Mouse (Mus musculus): Measurements from ENCODE around the gene Rxfp4. TPM values are rescaled to one million over a fixed set of nuclear protein-coding genes. Genes with fewer than 3 reads are reported as not detected.

The Rxfp4 gene
- polyA plus RNA-seq, 1 experiment from 2014 or later = not detected

- 54% methylated on average over 6 of the region's 6 CpGs for WGBS
- no peak for ATAC-seq (ENCODE audit: low FRiP score, low TSS enrichment)
- H3K9me3 ChIP-seq (ENCODE audit: low read length) = no peaks in the 10 kb centered on the region
- no peak overlapping the region for H3K9ac ChIP-seq (replicated peaks; ENCODE audit: low read length)
- no peak overlapping the region for H3K27ac ChIP-seq (ENCODE audit: low read length)
- H3K36me3 ChIP-seq (ENCODE audit: insufficient read depth, low read length) = peaks cover 68% of the 10 kb centered on the region
- no peak overlapping the region for H3K4me3 ChIP-seq (ENCODE audit: low read length)
- no peaks in the 10 kb centered on the region for H3K27me3 ChIP-seq (ENCODE audit: insufficient read depth, low read length)
- H3K4me1 ChIP-seq (ENCODE audit: insufficient read depth, low read length) = no peaks in the 10 kb centered on the region
- H3K4me2 ChIP-seq (replicated peaks; ENCODE audit: low read depth, low read length) = no peak overlapping the region
Observed at GRCm38 (mm10) chr3:88646426-88646995, 6.4 kb downstream of the Rxfp4 start.

- Histone ChIP-seq H3K27me3 (ENCODE audit: insufficient read depth, low read length) (no peaks in the 10 kb centered on the region), H3K36me3 (ENCODE audit: insufficient read depth, low read length) (peaks cover 72% of the 10 kb centered on the region), H3K27ac (ENCODE audit: low read length) (no peak overlapping the region), H3K4me3 (ENCODE audit: low read length) (no peak overlapping the region), H3K4me2 (replicated peaks; ENCODE audit: low read depth, low read length) (no peak overlapping the region), H3K4me1 (ENCODE audit: insufficient read depth, low read length) (no peaks in the 10 kb centered on the region), H3K9me3 (ENCODE audit: low read length) (no peaks in the 10 kb centered on the region), H3K9ac (replicated peaks; ENCODE audit: low read length) (no peak overlapping the region)
- no peak for ATAC-seq (ENCODE audit: low FRiP score, low TSS enrichment)
- WGBS = 76% methylated on average over 12 of the region's 12 CpGs
Observed at GRCm38 (mm10) chr3:88645937-88646336, 7.0 kb downstream of the Rxfp4 start.

DNA sequence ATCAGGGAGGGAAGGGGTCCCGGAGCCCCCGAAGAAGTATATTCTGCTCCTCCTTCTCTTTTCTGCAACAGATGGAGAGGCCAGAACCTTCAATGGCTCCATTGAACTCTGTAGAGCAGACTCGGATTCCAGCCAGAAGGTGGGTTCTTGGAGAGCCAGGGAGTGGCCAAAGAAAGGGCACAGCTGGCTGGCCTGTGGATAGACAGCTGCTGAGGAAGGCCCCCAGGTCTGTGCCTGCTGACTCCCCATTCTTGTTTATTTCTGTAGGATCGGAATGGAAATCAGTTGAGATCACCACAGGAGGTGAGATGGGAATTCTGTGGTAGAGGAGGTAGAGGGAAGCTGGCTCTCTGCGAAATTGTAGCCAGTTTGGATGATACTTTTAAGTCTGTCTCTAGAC is 9.9 kb downstream of the Rxfp4 start:
- Histone ChIP-seq H3K9me3 (ENCODE audit: low read length) (no peaks in the 10 kb centered on the region), H3K27me3 (ENCODE audit: insufficient read depth, low read length) (no peaks in the 10 kb centered on the region), H3K27ac (ENCODE audit: low read length) (no peak overlapping the region), H3K4me3 (ENCODE audit: low read length) (no peak overlapping the region), H3K4me1 (ENCODE audit: insufficient read depth, low read length) (no peaks in the 10 kb centered on the region), H3K4me2 (replicated peaks; ENCODE audit: low read depth, low read length) (no peak overlapping the region), H3K36me3 (ENCODE audit: insufficient read depth, low read length) (peaks cover 92% of the 10 kb centered on the region), H3K9ac (replicated peaks; ENCODE audit: low read length) (no peak overlapping the region)
- WGBS = 87% methylated on average over 5 of the region's 5 CpGs
- ATAC-seq (ENCODE audit: low FRiP score, low TSS enrichment) = no peak

DNA sequence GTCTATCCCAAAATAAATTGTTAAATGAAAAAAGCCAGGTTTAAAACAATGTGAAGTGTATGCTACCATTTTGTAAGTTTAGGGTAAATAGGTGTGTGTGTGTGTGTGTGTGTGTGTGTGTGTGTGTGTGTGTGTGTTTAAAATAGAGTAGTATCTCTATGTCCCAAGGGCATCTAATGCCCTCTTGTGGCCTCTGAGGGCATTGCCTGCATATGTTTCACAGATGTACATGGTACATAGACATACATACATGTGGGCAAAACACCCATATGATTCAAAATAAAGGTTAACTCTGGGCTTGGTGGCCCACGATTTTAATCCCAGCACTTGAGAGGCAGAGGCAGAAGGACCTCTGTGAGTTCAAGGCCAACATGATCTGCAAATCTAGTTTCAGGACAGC is 12.3 kb downstream of the Rxfp4 start:
- Histone ChIP-seq H3K36me3 (ENCODE audit: insufficient read depth, low read length) (peaks cover 90% of the 10 kb centered on the region), H3K9me3 (ENCODE audit: low read length) (no peaks in the 10 kb centered on the region), H3K4me2 (replicated peaks; ENCODE audit: low read depth, low read length) (no peak overlapping the region), H3K9ac (replicated peaks; ENCODE audit: low read length) (no peak overlapping the region), H3K4me1 (ENCODE audit: insufficient read depth, low read length) (0 out of 2 replicates have a peak, but pooled peaks cover 2% of the 10 kb centered on the region), H3K27ac (ENCODE audit: low read length) (no peak overlapping the region), H3K27me3 (ENCODE audit: insufficient read depth, low read length) (no peaks in the 10 kb centered on the region), H3K4me3 (ENCODE audit: low read length) (no peak overlapping the region)
- 77% methylated on average over 1 of the region's 1 CpGs for WGBS
- no peak for ATAC-seq (ENCODE audit: low FRiP score, low TSS enrichment)

GRCm38 (mm10) chr3:88639239-88639638 is 13.7 kb downstream of the Rxfp4 start:
- no peak overlapping the region for H3K4me3 ChIP-seq (ENCODE audit: low read length)
- peaks cover 93% of the 10 kb centered on the region for H3K36me3 ChIP-seq (ENCODE audit: insufficient read depth, low read length)
- 0 out of 2 replicates have a peak, but pooled peaks cover 3% of the 10 kb centered on the region for H3K4me1 ChIP-seq (ENCODE audit: insufficient read depth, low read length)
- H3K9ac ChIP-seq (replicated peaks; ENCODE audit: low read length) = no peak overlapping the region
- no peak overlapping the region for H3K27ac ChIP-seq (ENCODE audit: low read length)
- H3K27me3 ChIP-seq (ENCODE audit: insufficient read depth, low read length) = no peaks in the 10 kb centered on the region
- no peaks in the 10 kb centered on the region for H3K9me3 ChIP-seq (ENCODE audit: low read length)
- H3K4me2 ChIP-seq (replicated peaks; ENCODE audit: low read depth, low read length) = no peak overlapping the region
- ATAC-seq (ENCODE audit: low FRiP score, low TSS enrichment) = no peak
- WGBS = 97% methylated on average over 12 of the region's 12 CpGs

GRCm38 (mm10) chr3:88637134-88637533 is 15.8 kb downstream of the Rxfp4 start:
- Histone ChIP-seq H3K9ac (replicated peaks; ENCODE audit: low read length) (no peak overlapping the region), H3K4me3 (ENCODE audit: low read length) (no peak overlapping the region), H3K36me3 (ENCODE audit: insufficient read depth, low read length) (peaks cover 94% of the 10 kb centered on the region), H3K27me3 (ENCODE audit: insufficient read depth, low read length) (no peaks in the 10 kb centered on the region), H3K9me3 (ENCODE audit: low read length) (no peaks in the 10 kb centered on the region), H3K4me2 (replicated peaks; ENCODE audit: low read depth, low read length) (no peak overlapping the region), H3K4me1 (ENCODE audit: insufficient read depth, low read length) (0 out of 2 replicates have a peak, but pooled peaks cover 3% of the 10 kb centered on the region), H3K27ac (ENCODE audit: low read length) (no peak overlapping the region)
- ATAC-seq (ENCODE audit: low FRiP score, low TSS enrichment) = no peak
- 98% methylated on average over 5 of the region's 5 CpGs for WGBS

- Histone ChIP-seq H3K27me3 (ENCODE audit: insufficient read depth, low read length) (no peaks in the 10 kb centered on the region), H3K4me1 (ENCODE audit: insufficient read depth, low read length) (0 out of 2 replicates have a peak, but pooled peaks cover 3% of the 10 kb centered on the region), H3K36me3 (ENCODE audit: insufficient read depth, low read length) (peaks cover 94% of the 10 kb centered on the region), H3K9ac (replicated peaks; ENCODE audit: low read length) (no peak overlapping the region), H3K27ac (ENCODE audit: low read length) (no peak overlapping the region), H3K4me2 (replicated peaks; ENCODE audit: low read depth, low read length) (no peak overlapping the region), H3K9me3 (ENCODE audit: low read length) (no peaks in the 10 kb centered on the region), H3K4me3 (ENCODE audit: low read length) (no peak overlapping the region)
- ATAC-seq (ENCODE audit: low FRiP score, low TSS enrichment) = no peak
- WGBS = 78% methylated on average over 8 of the region's 8 CpGs
Observed at GRCm38 (mm10) chr3:88636555-88636986, 16.4 kb downstream of the Rxfp4 start.

GRCm38 (mm10) chr3:88635506-88636275 is 17.3 kb downstream of the Rxfp4 start:
- 86% methylated on average over 19 of the region's 19 CpGs for WGBS
- Histone ChIP-seq H3K4me3 (ENCODE audit: low read length) (no peak overlapping the region), H3K4me2 (replicated peaks; ENCODE audit: low read depth, low read length) (no peak overlapping the region), H3K9ac (replicated peaks; ENCODE audit: low read length) (no peak overlapping the region), H3K27ac (ENCODE audit: low read length) (no peak overlapping the region; the same call in 1 of the 2 replicates), H3K27me3 (ENCODE audit: insufficient read depth, low read length) (no peaks in the 10 kb centered on the region), H3K4me1 (ENCODE audit: insufficient read depth, low read length) (0 out of 2 replicates have a peak, but pooled peaks cover 3% of the 10 kb centered on the region), H3K9me3 (ENCODE audit: low read length) (no peaks in the 10 kb centered on the region), H3K36me3 (ENCODE audit: insufficient read depth, low read length) (peaks cover 95% of the 10 kb centered on the region)
- no peak for ATAC-seq (ENCODE audit: low FRiP score, low TSS enrichment)

DNA sequence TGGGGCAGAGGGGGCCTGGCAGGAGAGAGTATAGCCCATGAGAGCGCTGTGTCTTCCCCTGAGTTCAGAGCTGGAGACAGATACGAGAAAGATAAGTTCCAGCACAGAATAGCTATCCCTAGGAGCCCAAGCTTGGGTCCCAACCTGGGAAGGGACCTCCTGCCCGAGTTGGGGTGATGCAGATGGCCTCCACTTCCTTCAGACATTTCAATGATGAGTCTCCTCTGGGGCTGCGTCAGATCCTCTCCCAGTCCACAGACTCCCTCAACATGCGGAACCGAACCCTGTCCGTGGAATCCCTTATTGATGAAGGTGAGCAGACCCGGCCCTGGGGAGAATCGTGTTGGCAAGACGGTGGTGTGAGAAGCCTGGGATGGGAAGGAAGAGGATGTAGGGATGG is 19.9 kb downstream of the Rxfp4 start:
- no peak overlapping the region for H3K27ac ChIP-seq (ENCODE audit: low read length)
- 93% methylated on average over 10 of the region's 10 CpGs for WGBS
- H3K9ac ChIP-seq (replicated peaks; ENCODE audit: low read length) = no peak overlapping the region
- H3K36me3 ChIP-seq (ENCODE audit: insufficient read depth, low read length) = peaks cover 81% of the 10 kb centered on the region
- ATAC-seq (ENCODE audit: low FRiP score, low TSS enrichment) = no peak
- H3K4me3 ChIP-seq (ENCODE audit: low read length) = no peak overlapping the region
- peaks cover 12% of the 10 kb centered on the region for H3K4me1 ChIP-seq (ENCODE audit: insufficient read depth, low read length)
- no peaks in the 10 kb centered on the region for H3K9me3 ChIP-seq (ENCODE audit: low read length)
- H3K4me2 ChIP-seq (replicated peaks; ENCODE audit: low read depth, low read length) = no peak overlapping the region
- no peaks in the 10 kb centered on the region for H3K27me3 ChIP-seq (ENCODE audit: insufficient read depth, low read length)

Measured in kidney, embryonic 16.5 days (tissue).